Mouse (Mus musculus): ENCODE measurements at regions not wholly inside any gene's neighbourhood (a gene's known extent, or its start where the extent isn't known, plus 50 kb on each side); places are given as distances from the start of the nearest gene placed in this dataset.
A peak's percentile ranks its signal among the peaks of the same experiment; 100 is the strongest.

- WGBS, result 90% methylated on average over 6 of the region's 6 CpGs
Measured at GRCm38 (mm10) chr3:37989992-37990391, 265.7 kb upstream of the Gm5148 start.

GRCm38 (mm10) chr3:37987775-37988505 is 263.6 kb upstream of the Gm5148 start:
- H3K4me3 ChIP-seq (replicated peaks; ENCODE audit: low read length), result no peak overlapping the region
- peak; percentile 58 for ATAC-seq (ENCODE audit: low FRiP score, low read depth)
- WGBS, result 34% methylated on average over 20 of the region's 20 CpGs

More at GRCm38 (mm10) chr3:37989992-37990391, 265.7 kb upstream of the Gm5148 start:
- TF ChIP-seq POLR2A (IDR thresholded peaks at IDR 0.05; ENCODE audit: borderline replicate concordance, extremely low read depth, insufficient read depth, insufficient read length), result no peak
- ATAC-seq (ENCODE audit: low FRiP score, low read depth) (no peak), DNase-seq (ENCODE audit: low spot score) (no peak)
- Histone ChIP-seq H3K9ac (ENCODE audit: low read depth, low read length, severe bottlenecking) (no peak overlapping the region), H3K36me3 (ENCODE audit: control insufficient read depth, insufficient read depth, low read length) (no peaks in the 10 kb centered on the region), H3K27me3 (ENCODE audit: control insufficient read depth, insufficient read depth, low read length) (no peaks in the 10 kb centered on the region), H3K4me1 (ENCODE audit: control insufficient read depth, insufficient read depth, low read length) (peaks cover 6% of the 10 kb centered on the region), H3K4me3 (replicated peaks; ENCODE audit: low read length) (no peak overlapping the region), H3K27ac (replicated peaks; ENCODE audit: low read depth, low read length) (no peak overlapping the region), H3K4me2 (replicated peaks; ENCODE audit: low read depth, low read length, severe bottlenecking) (no peak overlapping the region), H3K9me3 (ENCODE audit: control insufficient read depth, low read length) (no peaks in the 10 kb centered on the region)

GRCm38 (mm10) chr3:37987007-37987774 is 262.9 kb upstream of the Gm5148 start:
- no peak overlapping the region for H3K4me3 ChIP-seq (replicated peaks; ENCODE audit: low read length)
- 28% methylated on average over 14 of the region's 14 CpGs for WGBS

More at GRCm38 (mm10) chr3:37987775-37988505, 263.6 kb upstream of the Gm5148 start:
- H3K27ac ChIP-seq (replicated peaks; ENCODE audit: low read depth, low read length), result no peak overlapping the region
- TF ChIP-seq POLR2A (IDR thresholded peaks at IDR 0.05; ENCODE audit: borderline replicate concordance, extremely low read depth, insufficient read depth, insufficient read length), result no peak
- H3K4me2 ChIP-seq (replicated peaks; ENCODE audit: low read depth, low read length, severe bottlenecking), result peak overlapping the region; percentile 9; the same call in 1 of the 2 replicates
- no peaks in the 10 kb centered on the region for H3K36me3 ChIP-seq (ENCODE audit: control insufficient read depth, insufficient read depth, low read length)
- H3K9ac ChIP-seq (ENCODE audit: low read depth, low read length, severe bottlenecking), result no peak overlapping the region
- H3K4me1 ChIP-seq (ENCODE audit: control insufficient read depth, insufficient read depth, low read length), result peaks cover 6% of the 10 kb centered on the region
- peak; percentile 3 for DNase-seq (ENCODE audit: low spot score)
- H3K9me3 ChIP-seq (ENCODE audit: control insufficient read depth, low read length), result no peaks in the 10 kb centered on the region
- no peaks in the 10 kb centered on the region for H3K27me3 ChIP-seq (ENCODE audit: control insufficient read depth, insufficient read depth, low read length)

GRCm38 (mm10) chr3:37984706-37985105 is 260.4 kb upstream of the Gm5148 start:
- Histone ChIP-seq H3K4me2 (replicated peaks; ENCODE audit: low read depth, low read length, severe bottlenecking) (no peak overlapping the region), H3K9me3 (ENCODE audit: control insufficient read depth, low read length) (no peaks in the 10 kb centered on the region), H3K9ac (ENCODE audit: low read depth, low read length, severe bottlenecking) (no peak overlapping the region), H3K4me3 (replicated peaks; ENCODE audit: low read length) (no peak overlapping the region), H3K27ac (replicated peaks; ENCODE audit: low read depth, low read length) (no peak overlapping the region), H3K27me3 (ENCODE audit: control insufficient read depth, insufficient read depth, low read length) (no peaks in the 10 kb centered on the region), H3K4me1 (ENCODE audit: control insufficient read depth, insufficient read depth, low read length) (peaks cover 3% of the 10 kb centered on the region; the same call in 1 of the 2 replicates), H3K36me3 (ENCODE audit: control insufficient read depth, insufficient read depth, low read length) (no peaks in the 10 kb centered on the region)
- no peak for TF ChIP-seq POLR2A (IDR thresholded peaks at IDR 0.05; ENCODE audit: borderline replicate concordance, extremely low read depth, insufficient read depth, insufficient read length)
- ATAC-seq (ENCODE audit: low FRiP score, low read depth) (no peak), DNase-seq (ENCODE audit: low spot score) (no peak)
- 78% methylated on average over 9 of the region's 9 CpGs for WGBS

More at GRCm38 (mm10) chr3:37987007-37987774, 262.9 kb upstream of the Gm5148 start:
- ATAC-seq (ENCODE audit: low FRiP score, low read depth), result peak; percentile 68; the same call in 1 of the 2 replicates
- Histone ChIP-seq H3K27ac (replicated peaks; ENCODE audit: low read depth, low read length) (no peak overlapping the region), H3K4me1 (ENCODE audit: control insufficient read depth, insufficient read depth, low read length) (peaks cover 6% of the 10 kb centered on the region), H3K4me2 (replicated peaks; ENCODE audit: low read depth, low read length, severe bottlenecking) (peak overlapping the region; percentile 9; the same call in 1 of the 2 replicates), H3K9me3 (ENCODE audit: control insufficient read depth, low read length) (no peaks in the 10 kb centered on the region), H3K36me3 (ENCODE audit: control insufficient read depth, insufficient read depth, low read length) (no peaks in the 10 kb centered on the region), H3K9ac (ENCODE audit: low read depth, low read length, severe bottlenecking) (no peak overlapping the region), H3K27me3 (ENCODE audit: control insufficient read depth, insufficient read depth, low read length) (no peaks in the 10 kb centered on the region)
- peak; percentile 10 for DNase-seq (ENCODE audit: low spot score)
- TF ChIP-seq POLR2A (IDR thresholded peaks at IDR 0.05; ENCODE audit: borderline replicate concordance, extremely low read depth, insufficient read depth, insufficient read length), result no peak

DNA sequence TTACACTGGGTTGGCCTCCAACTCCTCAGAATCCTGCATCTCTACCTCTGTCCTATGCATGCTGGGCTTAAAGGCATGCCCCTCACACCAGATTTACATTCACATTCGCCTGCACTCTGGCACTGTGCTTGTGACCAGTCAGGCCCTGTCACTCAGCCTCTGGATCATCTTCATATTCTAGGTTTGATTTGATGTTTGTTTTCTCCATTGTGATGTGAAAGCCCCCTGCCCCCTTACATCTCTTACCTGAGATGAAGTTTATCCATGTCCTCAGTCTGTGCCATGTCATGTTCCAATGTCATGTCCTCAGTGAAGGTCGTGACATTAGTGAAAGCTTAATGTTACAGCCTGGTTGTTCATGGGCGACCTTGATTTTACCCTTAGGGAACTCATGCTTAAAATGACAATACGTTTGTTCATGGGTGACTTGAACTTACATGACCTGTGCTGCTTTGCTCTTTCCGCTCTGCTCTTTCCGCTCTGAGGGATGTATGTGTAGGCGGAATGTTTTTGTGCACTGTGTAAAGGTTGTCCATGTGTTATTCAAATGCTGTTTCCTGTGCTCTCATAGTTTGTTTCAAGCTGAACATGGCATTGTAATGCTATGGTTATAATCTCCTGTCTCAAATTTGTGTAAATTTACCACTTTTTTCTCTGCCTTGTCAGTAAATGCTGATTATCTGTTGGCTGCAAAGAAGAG is 257.3 kb upstream of the Gm5148 start:
- ATAC-seq (ENCODE audit: low FRiP score, low read depth), result no peak
- H3K4me2 ChIP-seq (replicated peaks; ENCODE audit: low read depth, low read length, severe bottlenecking), result no peak overlapping the region
- H3K4me1 ChIP-seq (ENCODE audit: control insufficient read depth, insufficient read depth, low read length), result peaks cover 17% of the 10 kb centered on the region
- H3K4me3 ChIP-seq (replicated peaks; ENCODE audit: low read length), result no peak overlapping the region
- H3K36me3 ChIP-seq (ENCODE audit: control insufficient read depth, insufficient read depth, low read length), result no peaks in the 10 kb centered on the region
- TF ChIP-seq POLR2A (IDR thresholded peaks at IDR 0.05; ENCODE audit: borderline replicate concordance, extremely low read depth, insufficient read depth, insufficient read length), result no peak
- no peaks in the 10 kb centered on the region for H3K27me3 ChIP-seq (ENCODE audit: control insufficient read depth, insufficient read depth, low read length)
- no peak overlapping the region for H3K9ac ChIP-seq (ENCODE audit: low read depth, low read length, severe bottlenecking)
- no peaks in the 10 kb centered on the region for H3K9me3 ChIP-seq (ENCODE audit: control insufficient read depth, low read length)
- WGBS, result 74% methylated on average over 7 of the region's 7 CpGs
- no peak overlapping the region for H3K27ac ChIP-seq (replicated peaks; ENCODE audit: low read depth, low read length)
- DNase-seq (ENCODE audit: low spot score), result no peak
